Mouse (Mus musculus): ENCODE data around the gene Hmcn1. TPM values are rescaled to one million over a fixed set of nuclear protein-coding genes. Genes with fewer than 3 reads are reported as not detected.

Gene Hmcn1
- total RNA-seq, 2 experiments from 2014 or later, result 1.4 to 1.9 TPM

DNA sequence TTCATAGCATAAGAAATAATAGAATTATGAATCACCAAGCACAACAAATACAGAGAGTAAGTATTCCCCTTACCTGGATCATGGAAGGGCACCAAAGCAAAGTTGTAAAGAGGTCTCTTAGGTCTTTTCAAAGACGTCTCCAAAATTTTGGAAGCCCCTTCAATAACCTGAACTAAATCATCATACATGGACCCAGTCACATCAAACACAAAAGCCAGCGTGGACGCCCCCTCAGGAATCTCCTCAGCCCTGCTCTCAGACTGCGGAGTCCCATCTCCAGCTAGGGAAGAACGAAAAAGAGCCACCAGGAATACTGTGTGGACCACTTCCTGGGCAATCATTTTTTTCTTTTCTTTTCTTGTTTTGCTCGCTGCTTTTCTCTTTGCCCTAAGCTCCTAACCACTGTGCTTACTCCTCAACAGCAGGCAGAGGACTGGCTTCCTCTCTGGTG is 499 bp downstream of the Hmcn1 start:
- no peak for DNase-seq

GRCm38 (mm10) chr1:150991745-150992554 is 1.3 kb downstream of the Hmcn1 start:
- DNase-seq, result no peak

GRCm38 (mm10) chr1:150984888-150985287 is 8.3 kb downstream of the Hmcn1 start:
- no peak for DNase-seq

GRCm38 (mm10) chr1:150984092-150984503 is 9.1 kb downstream of the Hmcn1 start:
- no peak for DNase-seq

- no peak for DNase-seq
These were observed 14.6 kb downstream of the Hmcn1 start for GRCm38 (mm10) chr1:150978651-150979050.

DNA sequence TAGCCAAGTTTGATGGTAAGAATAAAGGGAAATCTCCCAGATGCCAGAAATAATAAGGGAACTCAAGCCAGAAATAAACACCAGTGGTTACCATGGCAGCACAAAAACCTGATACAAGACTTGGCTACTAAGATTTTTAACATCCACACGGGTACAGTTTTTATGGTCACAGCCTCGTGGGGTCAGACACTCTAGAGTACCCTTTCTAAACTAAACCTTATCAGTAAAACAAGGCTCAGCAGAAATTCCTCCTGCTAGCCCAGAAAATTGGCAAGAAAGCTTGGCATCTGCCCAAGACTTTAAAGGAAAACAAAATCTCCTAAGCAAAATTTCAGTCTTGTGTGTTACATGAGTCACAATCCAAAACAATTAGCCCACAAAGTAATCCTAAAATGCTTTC is 17.0 kb downstream of the Hmcn1 start:
- DNase-seq, result peak in 1 of 2 experiments; percentile 13

DNA sequence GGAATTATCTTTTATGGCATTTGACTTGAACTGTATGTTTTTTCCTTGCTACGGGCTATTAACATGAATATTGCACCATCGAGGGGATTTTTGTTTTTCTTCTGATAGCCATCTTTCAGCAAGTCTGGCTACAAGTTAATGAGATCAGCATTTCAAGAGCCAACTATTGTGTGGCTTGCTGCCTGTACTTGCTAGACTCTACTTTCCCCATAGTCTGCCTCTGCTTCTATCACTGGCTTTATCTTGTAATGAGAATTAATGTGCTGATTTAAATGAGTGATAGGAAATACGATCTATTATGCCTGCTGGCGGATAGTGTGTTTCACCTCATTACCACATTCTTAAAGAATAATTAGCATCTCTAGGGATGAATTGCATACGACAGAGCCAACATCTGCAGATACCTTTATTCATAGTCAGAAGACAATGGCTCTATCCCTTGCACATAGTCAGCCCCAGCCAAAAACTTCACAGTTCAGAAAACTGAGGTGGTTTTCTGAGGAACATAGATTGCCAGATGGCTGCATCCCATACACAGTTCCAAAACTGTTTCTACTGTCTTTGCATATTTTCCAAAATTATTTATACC is 33.7 kb downstream of the Hmcn1 start:
- DNase-seq, result no peak

GRCm38 (mm10) chr1:150951004-150951403 is 42.2 kb downstream of the Hmcn1 start:
- DNase-seq, result no peak

- DNase-seq, result no peak
These were observed 43.2 kb downstream of the Hmcn1 start for GRCm38 (mm10) chr1:150950046-150950445.

GRCm38 (mm10) chr1:150948911-150949310 is 44.3 kb downstream of the Hmcn1 start:
- no peak for DNase-seq

DNA sequence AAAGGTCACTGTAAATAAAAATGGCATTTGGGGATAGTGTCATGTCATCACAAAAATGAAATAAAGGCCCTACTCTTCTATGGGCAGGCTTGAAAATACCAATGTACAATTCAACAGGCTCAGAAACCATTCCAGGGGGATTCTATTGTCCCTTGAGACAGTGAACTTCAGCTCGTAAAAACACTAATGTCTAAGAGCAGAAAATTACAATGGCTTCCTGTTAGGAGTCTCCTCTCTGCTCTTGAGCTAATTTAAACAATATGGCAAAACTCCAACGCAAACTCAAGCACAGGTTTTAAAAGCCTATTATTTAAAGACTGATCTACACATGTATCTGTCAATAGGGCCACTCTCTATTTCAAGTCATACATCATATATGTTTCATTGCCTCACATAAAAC is 49.6 kb downstream of the Hmcn1 start:
- DNase-seq, result no peak

GRCm38 (mm10) chr1:150942143-150942542 is 51.1 kb downstream of the Hmcn1 start:
- DNase-seq, result no peak

DNA sequence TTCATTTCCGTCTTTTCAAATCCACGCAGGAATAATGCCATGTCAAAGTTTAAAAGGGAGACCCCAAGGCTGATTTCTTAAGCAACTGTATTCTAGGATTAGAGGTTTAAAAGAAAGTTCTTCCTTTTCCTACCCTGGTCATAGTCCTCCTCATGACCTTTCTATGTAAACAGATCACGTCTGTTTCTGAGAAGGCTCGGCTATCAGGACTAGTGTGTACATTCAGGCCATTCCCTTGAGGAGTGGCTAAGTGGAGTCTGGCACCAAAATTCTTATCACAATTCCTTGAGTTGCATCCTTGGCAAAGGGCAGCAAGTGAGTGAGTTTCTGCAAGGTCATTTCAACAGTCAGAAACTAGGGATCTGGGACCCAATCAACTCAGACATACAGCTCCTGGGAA is 56.4 kb downstream of the Hmcn1 start:
- DNase-seq, result no peak

DNA sequence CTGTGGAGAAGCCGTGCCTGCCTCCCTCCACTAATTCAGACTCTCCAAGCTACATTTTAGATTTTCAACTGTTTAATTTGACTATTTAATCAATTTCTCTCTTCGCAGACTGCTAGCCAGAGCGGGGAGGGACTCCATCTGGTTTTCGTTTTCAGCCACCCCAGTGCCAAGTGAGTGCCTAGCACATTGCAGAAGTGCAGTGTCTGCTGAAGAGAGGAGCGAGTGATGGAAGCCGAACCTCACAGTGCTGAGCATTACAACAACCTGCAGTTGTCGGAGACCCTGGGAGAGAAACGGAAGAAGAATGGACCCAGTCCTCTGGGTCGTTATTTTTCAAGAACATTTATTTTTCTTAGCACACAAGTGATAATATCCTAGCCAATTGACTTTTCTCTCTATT is 59.6 kb downstream of the Hmcn1 start:
- no peak for DNase-seq

GRCm38 (mm10) chr1:150920860-150921259 is 72.4 kb downstream of the Hmcn1 start:
- DNase-seq, result no peak

DNA sequence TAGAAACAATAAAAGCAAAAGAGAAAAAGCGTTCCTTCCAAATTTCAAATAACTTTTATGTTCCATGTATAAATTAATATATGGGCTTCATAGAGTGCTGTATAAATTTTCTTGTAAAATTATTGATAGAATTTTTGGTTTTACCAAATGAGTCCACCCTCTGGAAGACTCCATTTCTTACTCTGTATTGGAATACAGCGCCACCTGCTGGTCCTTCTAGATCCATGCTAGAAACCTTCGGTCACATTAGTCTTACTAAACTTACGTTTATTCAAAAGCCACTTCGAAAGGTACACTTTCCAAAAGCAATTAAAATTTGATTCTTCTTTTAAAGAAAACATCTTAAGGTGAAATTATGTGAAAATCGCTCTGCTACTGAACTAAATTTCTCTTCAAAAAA is 73.0 kb downstream of the Hmcn1 start:
- peak; percentile 61 to 68 for DNase-seq

GRCm38 (mm10) chr1:150914936-150915335 is 78.3 kb downstream of the Hmcn1 start:
- DNase-seq, result no peak

GRCm38 (mm10) chr1:150913586-150914136 is 79.6 kb downstream of the Hmcn1 start:
- no peak for DNase-seq

- no peak for DNase-seq
These were observed 83.6 kb downstream of the Hmcn1 start for GRCm38 (mm10) chr1:150909642-150910041.

DNA sequence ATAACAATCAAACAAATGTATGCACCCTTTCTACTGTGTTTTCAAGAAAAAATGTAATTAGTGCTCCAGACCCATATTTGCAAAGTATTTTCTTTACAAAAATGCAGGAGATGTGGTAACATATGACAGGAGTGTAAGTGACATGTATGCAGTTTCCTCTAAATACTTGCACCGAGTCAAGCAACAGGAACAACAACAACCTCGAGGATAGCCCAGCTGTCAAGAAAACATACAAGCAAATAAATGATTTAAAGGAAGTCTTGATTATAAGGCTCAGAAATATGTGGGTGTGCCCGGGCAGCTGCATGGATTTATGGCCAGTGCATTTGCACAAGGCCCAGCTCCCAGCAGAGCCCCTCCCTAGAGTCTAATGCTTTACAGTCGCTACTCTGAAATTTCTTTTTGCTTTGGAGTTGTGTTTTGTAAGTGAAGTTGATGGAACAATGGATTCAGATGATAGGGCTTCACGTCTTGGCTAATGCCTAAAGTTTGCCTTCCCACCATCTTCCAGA is 99.5 kb downstream of the Hmcn1 start:
- no peak for DNase-seq

GRCm38 (mm10) chr1:150890017-150890416 is 103.2 kb downstream of the Hmcn1 start:
- no peak for DNase-seq

- DNase-seq, result no peak
These were observed 107.0 kb downstream of the Hmcn1 start for GRCm38 (mm10) chr1:150886267-150886666.

GRCm38 (mm10) chr1:150878421-150878820 is 114.8 kb downstream of the Hmcn1 start:
- DNase-seq, result no peak
